ENCODE assay signal across 16 mouse cellular contexts in the genomic region with DNA sequence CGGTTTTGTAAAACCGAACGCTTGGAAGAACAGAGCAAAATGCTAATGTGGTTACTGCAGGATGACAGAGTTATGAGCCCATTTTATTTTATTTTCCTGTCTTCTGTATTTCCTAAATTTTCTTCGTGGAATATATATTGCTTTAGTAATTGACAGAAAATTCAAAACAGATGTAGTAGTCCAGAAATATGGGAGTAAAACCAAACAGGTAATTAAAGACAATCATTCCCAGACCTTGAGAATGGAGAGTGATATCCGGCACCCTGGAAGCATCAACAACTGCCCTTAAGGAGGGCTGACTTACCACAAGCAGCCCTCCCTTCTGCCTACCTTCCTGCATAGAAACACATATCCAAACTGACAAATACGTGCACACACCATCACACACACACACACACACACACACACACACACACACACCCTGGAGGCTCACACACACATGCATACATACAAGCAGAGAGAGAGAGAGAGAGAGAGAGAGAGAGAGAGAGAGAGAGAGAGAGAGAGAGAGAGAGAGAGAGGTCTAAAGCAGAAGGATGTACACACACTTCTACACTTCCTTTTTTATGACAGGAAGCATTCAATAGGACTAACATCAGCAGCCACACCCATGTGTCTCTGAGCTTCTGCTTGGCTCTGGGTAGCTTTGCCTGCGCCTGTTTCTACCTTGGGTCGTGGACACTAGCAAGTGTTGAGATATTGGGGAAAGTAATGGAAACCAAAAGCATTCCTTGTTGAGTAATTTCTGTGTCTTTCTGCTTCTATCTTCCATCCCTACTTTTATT. TPM values are rescaled to one million over a fixed set of nuclear protein-coding genes. Genes with fewer than 3 reads are reported as not detected.
DNase-seq lines count a peak whose midpoint lies in the region.
"Had no signal": no experiment of that assay in that cellular context is flagged by ENCODE, and none has a peak within 500 bp of the region (broad histone marks: within the 10 kb centered on the region; RNA-seq: fewer than 3 reads in every experiment).

No protein-coding gene starts in this region.

- H3K4me1 ChIP-seq in limb, embryonic 10.5 days = peaks cover 37% of the 10 kb centered on the region
- H3K4me1 ChIP-seq: stomach, embryonic 15.5 days had no signal

- 0 out of 2 replicates have a peak, but pooled peaks cover 5% of the 10 kb centered on the region for H3K27me3 ChIP-seq in limb, embryonic 10.5 days (ENCODE audit: low read depth, poor library complexity, severe bottlenecking)
- H3K27me3 ChIP-seq: stomach, embryonic 15.5 days had no signal

- H3K4me3 ChIP-seq in limb, embryonic 10.5 days = no peak overlapping the region
- H3K4me3 ChIP-seq: stomach, embryonic 15.5 days had no signal

- peak overlapping the region; percentile 71 for H3K27ac ChIP-seq in limb, embryonic 10.5 days
- H3K27ac ChIP-seq: stomach, embryonic 15.5 days had no signal

- WGBS in limb, embryonic 10.5 days = 29% methylated on average over 8 of the region's 8 CpGs

- H3K36me3 ChIP-seq in limb, embryonic 10.5 days = no peaks in the 10 kb centered on the region
- H3K36me3 ChIP-seq: stomach, embryonic 15.5 days had no signal

- H3K9me3 ChIP-seq in limb, embryonic 10.5 days (replicated peaks) = no peaks in the 10 kb centered on the region
- H3K9me3 ChIP-seq: stomach, embryonic 15.5 days had no signal

- peak; percentile 8 for DNase-seq in embryo, embryonic 10 days (ENCODE audit: low spot score)
- no peak for DNase-seq in embryo, embryonic 9.5 days (ENCODE audit: extremely low spot score)
- DNase-seq in 416B (ENCODE audit: low read depth) = peak; percentile 17
- peak; percentile 31 for DNase-seq in embryo, embryonic 10.5 days (ENCODE audit: low spot score)
- DNase-seq in limb, embryonic 10.5 days (ENCODE audit: low spot score) = no peak
- DNase-seq in ovary, postnatal 10 days (ENCODE audit: low spot score) = no peak
- no peak for DNase-seq in gastrocnemius, postnatal 4 days (ENCODE audit: low spot score in 2 of 2)
- no peak for DNase-seq in adrenal gland, postnatal 36 days
- DNase-seq: adrenal gland, postnatal 25 days; cerebellum, adult 11-12 months; right cerebral cortex, adult 18-20 months had no signal

RNA-seq across cellular contexts. Expression of gene Atp6v1g3, which starts 25.6 kb away (rescaled TPM):
- polyA plus RNA-seq in limb, embryonic 10.5 days (2016; fragmentation: Nextera tagmentation; extraction: Ambion mirVana) = 0.20 and 2.2 TPM in 2 replicates
- not detected for total RNA-seq in gastrocnemius, postnatal 4 days (2021)
- total RNA-seq in adrenal gland, postnatal 36 days (2021) = not detected
- total RNA-seq: adrenal gland, postnatal 25 days; left cerebral cortex, postnatal 14 days had no signal
- polyA plus RNA-seq: heart, embryonic 16.5 days; intestine, embryonic 16.5 days; large intestine, adult 2 months; stomach, embryonic 15.5 days had no signal

Comparison
In these comparisons a context has a peak if more than half of its experiments do, and no peak if none do; other contexts are left out.
1. DNase-seq: peak in embryo, embryonic 10 days (single experiment), 416B (single experiment) and embryo, embryonic 10.5 days (single experiment); none in embryo, embryonic 9.5 days (single experiment), limb, embryonic 10.5 days (single experiment), ovary, postnatal 10 days (single experiment), gastrocnemius, postnatal 4 days (0 of 2) and adrenal gland, postnatal 36 days (0 of 2).